Mouse (Mus musculus) frontal cortex, adult 2 months (tissue): ENCODE data around the gene Ldhal6b. TPM values are rescaled to one million over a fixed set of nuclear protein-coding genes. Genes with fewer than 3 reads are reported as not detected.

Source experiments
- DNase-seq, 2 experiments: peaks; one replicate each; pipeline ENCODE4 v3.0.0; 2022; ENCODE audit warnings: low spot score in 1 of 2; ENCODE audit errors: extremely low spot score in 1 of 2
- polyA plus RNA-seq: library from polyadenylated mRNA; depleted of rRNA; stranded (reverse); fragments of >200 nt; gene quantifications from 2 replicates; pipeline ENCODE4 v1.2.3, GENCODE M21; 2012; rRNA removed

Gene Ldhal6b
- polyA plus RNA-seq, 1 experiment, result 1.4 TPM

GRCm38 (mm10) chr17:5371521-5371920 lies 47.0 kb downstream of the Ldhal6b start:
- peak in 1 of 2 experiments; percentile 61 for DNase-seq

GRCm38 (mm10) chr17:5371032-5371431 lies 47.5 kb downstream of the Ldhal6b start:
- no peak for DNase-seq

Other genes starting within 250 kb of the Ldhal6b start
- 40.9 and 41.2 TPM in 2 replicates for gene Tmem242, start 21.5 kb upstream of the Ldhal6b start, polyA plus RNA-seq
- 13.1 and 19.0 TPM in 2 replicates for gene Zdhhc14, start 73.8 kb upstream of the Ldhal6b start, polyA plus RNA-seq